Mouse (Mus musculus) kidney, postnatal 0 days (tissue): ENCODE measurements at regions not wholly inside any gene's neighbourhood (a gene's known extent, or its start where the extent isn't known, plus 50 kb on each side); places are given as distances from the start of the nearest gene placed in this dataset.

Source experiments
- ATAC-seq: fragments of 200-750 bp; cut with Nextera tagmentation; replicated peaks from 2 replicates; pipeline ENCODE4 v1.8.0; 2017; ENCODE audit warnings: low read depth, moderate number of reproducible peaks, moderate TSS enrichment, moderate library complexity; ENCODE audit not compliant: low FRiP score
- DNase-seq: peaks from one replicate; pipeline ENCODE4 v3.0.0-alpha.2; 2016; ENCODE audit warnings: low spot score
- H3K27ac ChIP-seq: fragments of 300-500 bp; sonication (generic); 2 replicates; pipeline ENCODE4 v1.5.1; 2014; ENCODE audit warnings: mild to moderate bottlenecking
- H3K27me3 ChIP-seq: fragments of 300-500 bp; sonication (generic); 2 replicates; pipeline ENCODE4 v1.6.1; 2014; ENCODE audit warnings: low read length, mixed read lengths; ENCODE audit not compliant: insufficient read depth
- H3K36me3 ChIP-seq: fragments of 300-500 bp; sonication (generic); 2 replicates; pipeline ENCODE4 v1.6.1; 2014; ENCODE audit warnings: low read length, mixed read lengths; ENCODE audit not compliant: insufficient read depth
- H3K4me1 ChIP-seq: fragments of 300-500 bp; sonication (generic); replicated peaks from 2 replicates; pipeline ENCODE4 v1.6.1; 2014; ENCODE audit warnings: antibody characterized with exemption, low read length, mixed read lengths; ENCODE audit not compliant: insufficient read depth
- H3K4me2 ChIP-seq: fragments of 300-500 bp; sonication (generic); 2 replicates; pipeline ENCODE4 v1.6.1; 2014; ENCODE audit warnings: mild to moderate bottlenecking, low read length, moderate library complexity, mixed read lengths
- H3K4me3 ChIP-seq: fragments of 300-500 bp; sonication (generic); replicated peaks from 2 replicates; pipeline ENCODE4 v1.5.1; 2014; ENCODE audit warnings: low read depth, low read length
- H3K9ac ChIP-seq: fragments of 300-500 bp; sonication (generic); 2 replicates; pipeline ENCODE4 v1.6.1; 2014; ENCODE audit warnings: low read depth, low read length
- H3K9me3 ChIP-seq: fragments of 300-500 bp; sonication (generic); replicated peaks from 2 replicates; pipeline ENCODE4 v1.6.1; 2016; ENCODE audit warnings: low read length, inconsistent platforms, mixed read lengths
- CTCF ChIP-seq: IDR thresholded peaks from 2 replicates; pipeline ENCODE4 v1.5.1; 2016; ENCODE audit warnings: antibody characterized with exemption, low read depth, mild to moderate bottlenecking, moderate library complexity
- WGBS: fragments of 180-500 bp; shearing (Covaris S2); extraction: QIAGEN DNeasy Blood & Tissue Kit; methylation state at CpG from one replicate; pipeline ENCODE4 v1.1.7; 2014; 5-methylcytosine and 5-hydroxymethylcytosine counted together

- no peaks in the 10 kb centered on the region for H3K27me3 ChIP-seq
- peak overlapping the region; percentile 50; the same call in 1 of the 2 replicates for H3K27ac ChIP-seq
- H3K9ac ChIP-seq, result no peak overlapping the region
- no peak for TF ChIP-seq CTCF
- DNase-seq (peak; percentile 66), ATAC-seq (peak; percentile 58; the same call in 1 of the 2 replicates)
- H3K9me3 ChIP-seq, result no peaks in the 10 kb centered on the region
- H3K4me1 ChIP-seq, result no peaks in the 10 kb centered on the region
- no peaks in the 10 kb centered on the region for H3K36me3 ChIP-seq
- 36% methylated on average over 11 of the region's 11 CpGs for WGBS
- H3K4me3 ChIP-seq, result no peak overlapping the region
- H3K4me2 ChIP-seq, result no peak overlapping the region
Observed at GRCm38 (mm10) chr10:66780335-66781170, 315.4 kb upstream of the Jmjd1c start.

DNA sequence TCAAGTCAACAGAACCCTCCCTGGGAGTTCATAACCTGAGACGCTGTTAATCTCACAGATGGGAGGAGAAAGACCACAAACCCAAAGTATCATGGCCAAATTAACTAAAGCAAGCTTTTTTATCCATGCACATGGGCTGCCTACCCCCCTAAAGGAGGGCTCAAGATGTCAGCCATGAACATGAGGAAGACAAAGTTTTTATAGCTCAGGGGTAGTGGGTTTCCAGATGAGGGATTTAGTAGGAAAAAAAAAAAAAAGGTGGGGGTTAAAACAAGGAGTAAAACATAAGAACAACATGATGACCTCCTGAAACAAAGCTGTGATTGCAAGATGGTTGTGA, 314.8 kb upstream of the Jmjd1c start:
- DNase-seq, result no peak
- no peaks in the 10 kb centered on the region for H3K36me3 ChIP-seq
- no peaks in the 10 kb centered on the region for H3K27me3 ChIP-seq
- ATAC-seq, result peak; percentile 9; the same call in 1 of the 2 replicates
- TF ChIP-seq CTCF, result no peak
- no peak overlapping the region for H3K27ac ChIP-seq
- no peak overlapping the region for H3K4me2 ChIP-seq
- H3K4me3 ChIP-seq, result no peak overlapping the region
- no peaks in the 10 kb centered on the region for H3K9me3 ChIP-seq
- no peak overlapping the region for H3K9ac ChIP-seq
- H3K4me1 ChIP-seq, result no peaks in the 10 kb centered on the region
- WGBS, result 37% methylated on average over 1 of the region's 1 CpGs

GRCm38 (mm10) chr10:66782025-66782424, 313.9 kb upstream of the Jmjd1c start:
- Histone ChIP-seq H3K4me1 (no peaks in the 10 kb centered on the region), H3K4me3 (no peak overlapping the region), H3K9me3 (no peaks in the 10 kb centered on the region), H3K9ac (no peak overlapping the region), H3K36me3 (no peaks in the 10 kb centered on the region), H3K27me3 (no peaks in the 10 kb centered on the region), H3K27ac (no peak overlapping the region), H3K4me2 (no peak overlapping the region)
- peak; percentile 38 for TF ChIP-seq CTCF
- ATAC-seq (no peak), DNase-seq (no peak)
- 97% methylated on average over 5 of the region's 5 CpGs for WGBS

GRCm38 (mm10) chr10:66787812-66788211, 308.1 kb upstream of the Jmjd1c start:
- 65% methylated on average over 7 of the region's 7 CpGs for WGBS
- TF ChIP-seq CTCF, result no peak
- no peak for ATAC-seq
- Histone ChIP-seq H3K27me3 (no peaks in the 10 kb centered on the region), H3K9me3 (no peaks in the 10 kb centered on the region), H3K4me1 (no peaks in the 10 kb centered on the region), H3K27ac (no peak overlapping the region), H3K4me2 (no peak overlapping the region), H3K4me3 (no peak overlapping the region), H3K9ac (no peak overlapping the region), H3K36me3 (no peaks in the 10 kb centered on the region)
- DNase-seq, result no peak

- TF ChIP-seq CTCF, result no peak
- DNase-seq, result no peak
- H3K36me3 ChIP-seq, result no peaks in the 10 kb centered on the region
- 93% methylated on average over 9 of the region's 9 CpGs for WGBS
- H3K9ac ChIP-seq, result no peak overlapping the region
- H3K4me2 ChIP-seq, result no peak overlapping the region
- H3K4me3 ChIP-seq, result no peak overlapping the region
- no peak overlapping the region for H3K27ac ChIP-seq
- no peaks in the 10 kb centered on the region for H3K27me3 ChIP-seq
- no peaks in the 10 kb centered on the region for H3K9me3 ChIP-seq
- ATAC-seq, result no peak
- H3K4me1 ChIP-seq, result no peaks in the 10 kb centered on the region
Observed at GRCm38 (mm10) chr10:66796296-66796695, 299.6 kb upstream of the Jmjd1c start.

DNA sequence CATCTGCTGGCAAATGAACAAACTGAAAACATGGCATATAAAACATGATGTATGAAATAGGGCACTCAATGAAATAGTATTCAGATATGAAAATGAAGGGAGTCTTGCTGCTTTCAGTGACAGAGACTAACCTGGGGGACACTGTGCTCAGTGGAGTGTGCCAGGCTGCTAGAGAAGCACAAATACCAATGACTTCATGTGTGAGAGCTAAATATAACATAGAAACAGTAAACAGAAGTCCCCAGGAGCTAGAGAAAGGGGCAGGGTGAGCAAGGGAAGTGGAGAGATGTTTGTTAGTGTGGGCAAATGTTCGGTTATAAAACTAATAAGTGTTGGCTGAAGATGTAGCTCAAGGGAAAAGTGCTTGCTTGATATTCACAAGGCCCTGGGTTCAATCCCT, 293.2 kb upstream of the Jmjd1c start:
- Histone ChIP-seq H3K4me1 (no peaks in the 10 kb centered on the region), H3K9me3 (no peaks in the 10 kb centered on the region), H3K27me3 (no peaks in the 10 kb centered on the region), H3K9ac (no peak overlapping the region), H3K4me3 (no peak overlapping the region), H3K4me2 (no peak overlapping the region), H3K36me3 (no peaks in the 10 kb centered on the region), H3K27ac (no peak overlapping the region)
- 85% methylated on average over 1 of the region's 1 CpGs for WGBS
- no peak for TF ChIP-seq CTCF
- no peak for ATAC-seq
- DNase-seq, result no peak
